Mouse (Mus musculus): ENCODE measurements around the gene Gstt4.

The Gstt4 gene

DNA sequence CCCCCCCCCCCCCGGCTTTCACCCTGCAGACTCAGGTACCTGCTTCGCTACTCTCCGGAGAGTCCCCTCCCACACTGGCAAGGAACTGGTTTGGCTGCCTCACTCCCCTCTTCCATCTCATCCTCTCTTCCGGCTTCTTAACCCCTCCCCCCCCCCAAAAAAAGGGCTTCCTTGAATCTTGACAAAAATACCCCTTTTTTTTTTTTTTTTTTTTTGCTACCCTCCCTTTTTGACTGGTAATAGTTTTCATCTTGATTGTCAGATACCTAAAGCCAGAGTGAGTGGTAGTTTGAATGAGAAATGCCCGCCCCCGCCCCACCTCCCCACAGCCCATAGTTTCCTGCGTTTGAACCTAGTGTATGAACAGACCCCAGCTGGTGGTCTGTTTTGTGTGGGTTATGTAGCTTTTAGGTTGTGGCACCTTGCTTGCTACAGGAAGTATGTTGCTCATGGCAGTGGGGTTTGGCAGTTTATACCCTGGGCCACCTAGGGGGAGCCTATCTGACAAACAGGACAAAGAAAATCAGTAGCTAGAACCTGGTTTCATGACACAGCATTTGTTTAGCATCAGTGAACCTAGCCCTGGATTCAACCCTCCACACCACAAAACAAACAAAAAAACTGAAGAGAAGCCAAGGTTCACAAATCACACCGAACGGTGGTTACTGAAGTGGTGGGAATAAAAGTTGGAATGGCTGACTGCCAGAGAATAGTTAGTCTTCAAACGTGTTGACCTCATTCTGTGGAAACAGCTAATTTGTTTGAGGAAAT, 13.6 kb upstream of the Gstt4 start:
- in situ Hi-C loops (cut with MboI), result no loop called here

- in situ Hi-C loops (cut with MboI), result no loop called here
These were observed 13.0 kb upstream of the Gstt4 start for GRCm38 (mm10) chr10:75835307-75835706.

- in situ Hi-C loops (cut with MboI), result no loop called here
These were observed 12.4 kb upstream of the Gstt4 start for GRCm38 (mm10) chr10:75834721-75835120.

DNA sequence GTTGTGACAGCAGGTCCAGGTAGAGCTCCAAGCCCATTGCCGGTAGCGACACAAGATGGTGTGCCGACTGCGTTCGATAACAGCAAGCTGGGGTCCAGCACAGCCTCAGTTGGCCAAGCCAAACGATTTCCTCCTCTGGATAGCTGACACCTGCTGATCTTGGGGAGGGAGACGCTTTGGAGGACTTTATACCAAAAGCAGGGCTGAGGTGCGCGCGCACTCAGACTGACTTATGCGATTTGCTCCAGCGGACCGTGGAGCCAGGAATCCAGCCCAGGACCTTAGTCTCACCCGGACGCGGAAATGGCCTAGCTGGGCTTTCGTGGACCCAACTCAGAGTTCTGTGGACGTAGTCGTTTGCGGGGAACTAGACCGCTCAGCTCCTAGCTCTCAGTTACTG, 11.9 kb upstream of the Gstt4 start:
- in situ Hi-C loops (cut with MboI), result no loop called here

DNA sequence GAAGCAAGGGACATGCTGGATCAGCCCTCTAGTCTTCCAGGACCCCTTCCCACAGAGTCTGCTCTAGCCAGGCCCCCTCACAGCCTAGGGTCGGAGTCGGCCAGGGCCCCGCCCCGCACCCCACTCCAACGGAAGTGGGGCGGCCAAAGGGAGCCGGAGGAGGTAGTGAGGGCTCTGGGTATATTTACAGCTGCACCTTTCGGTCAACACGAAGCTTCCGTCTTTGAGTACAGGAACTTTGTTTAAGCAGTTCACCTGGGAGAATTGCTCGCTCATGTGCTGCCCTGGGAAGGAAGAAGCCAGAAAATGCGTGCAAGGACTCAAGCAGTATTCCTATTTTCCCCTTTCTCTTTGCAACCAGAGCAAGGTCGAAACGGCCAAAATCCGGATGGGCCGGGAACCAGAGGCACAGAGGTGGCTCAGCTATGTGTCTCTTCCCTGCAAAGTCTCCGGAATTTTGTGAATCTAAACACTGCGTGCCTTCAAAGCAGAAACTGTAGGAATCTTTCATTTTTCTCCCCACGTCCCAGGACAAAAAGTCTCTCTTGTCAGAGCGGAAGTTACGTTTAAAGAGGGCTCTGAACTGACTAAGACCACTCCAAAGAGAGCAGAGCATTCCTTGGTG, 11.2 kb upstream of the Gstt4 start:
- in situ Hi-C loops (cut with MboI), result no loop called here

- in situ Hi-C loops (cut with MboI), result no loop called here
These were observed 10.0 kb upstream of the Gstt4 start for GRCm38 (mm10) chr10:75832272-75832895.

DNA sequence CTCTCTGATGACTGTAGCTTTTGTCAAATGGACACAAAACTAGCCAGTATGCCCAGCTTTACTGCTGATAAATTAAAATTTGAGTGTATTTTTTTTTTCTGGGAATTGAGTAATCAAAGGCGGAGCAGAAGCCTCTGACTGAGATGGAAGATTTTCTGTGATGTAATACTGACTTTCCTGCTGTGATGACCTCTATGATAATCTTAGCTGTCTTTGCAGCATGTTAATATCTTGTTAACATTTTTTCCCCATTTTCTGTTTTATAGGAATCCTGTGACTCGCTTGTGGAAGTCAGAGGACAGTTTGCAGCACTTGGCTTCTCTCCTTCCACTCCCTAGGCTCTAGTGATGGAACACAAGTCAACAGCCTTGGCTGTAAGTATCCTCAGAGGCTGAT, 7.9 kb upstream of the Gstt4 start:
- in situ Hi-C loops (cut with MboI), result no loop called here

- in situ Hi-C loops (cut with MboI), result no loop called here
These were observed 7.4 kb upstream of the Gstt4 start for GRCm38 (mm10) chr10:75829529-75830274.

- in situ Hi-C loops (cut with MboI), result no loop called here
These were observed 6.2 kb upstream of the Gstt4 start for GRCm38 (mm10) chr10:75828500-75828931.

GRCm38 (mm10) chr10:75827668-75828360, 5.5 kb upstream of the Gstt4 start:
- in situ Hi-C loops (cut with MboI), result no loop called here

GRCm38 (mm10) chr10:75824530-75824929, 2.2 kb upstream of the Gstt4 start:
- in situ Hi-C loops (cut with MboI), result no loop called here

- in situ Hi-C loops (cut with MboI), result no loop called here
These were observed 1.4 kb upstream of the Gstt4 start for GRCm38 (mm10) chr10:75823782-75824181.

GRCm38 (mm10) chr10:75819882-75820281, 2.5 kb downstream of the Gstt4 start:
- in situ Hi-C loops (cut with MboI), result no loop called here

DNA sequence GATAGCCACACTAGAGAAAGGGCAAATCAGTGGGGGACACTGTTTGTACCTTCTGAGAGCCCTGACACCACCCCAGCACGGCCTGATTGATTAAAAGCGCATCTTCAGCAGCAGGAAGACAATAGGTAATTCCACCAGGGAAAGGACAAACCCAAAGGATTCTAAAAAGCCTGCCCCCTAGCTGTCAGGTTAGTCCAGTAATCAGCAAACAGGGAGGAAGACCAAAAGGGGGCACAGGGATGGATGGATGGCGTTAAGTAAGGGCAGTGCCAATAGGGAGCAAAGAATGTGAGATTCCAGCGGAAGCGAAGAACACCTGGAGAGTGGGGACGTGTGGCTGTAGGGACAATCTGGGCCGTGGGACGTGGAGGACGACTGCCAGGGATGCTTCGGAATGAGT, 3.7 kb downstream of the Gstt4 start:
- in situ Hi-C loops (cut with MboI), result no loop called here

DNA sequence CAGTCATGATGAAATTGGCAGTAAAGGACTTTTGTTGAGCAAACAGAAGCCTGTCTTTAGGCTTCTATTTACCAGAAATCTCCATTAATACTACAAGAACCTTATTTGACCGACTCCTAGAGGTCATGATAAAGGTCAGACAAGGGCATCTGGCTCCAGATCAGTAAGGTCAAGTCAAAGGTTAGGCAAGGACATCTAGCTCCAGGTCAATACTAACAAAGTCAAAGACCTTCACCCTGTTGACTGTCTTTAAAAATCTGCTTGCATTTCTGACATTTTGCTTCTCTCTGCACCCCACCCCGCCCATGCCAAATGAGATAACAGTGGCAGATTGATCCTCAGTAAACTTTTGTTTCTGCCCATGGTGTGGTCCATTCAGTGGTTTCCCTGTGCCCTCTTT, 18.1 kb downstream of the Gstt4 start:
- in situ Hi-C loops (cut with MboI), result no loop called here

- in situ Hi-C loops (cut with MboI), result no loop called here
These were observed 24.1 kb downstream of the Gstt4 start, which contains the start of gene Gstt1 for GRCm38 (mm10) chr10:75798176-75798696. Gene Gstt1 (minus strand): TSS chr10:75798584.

DNA sequence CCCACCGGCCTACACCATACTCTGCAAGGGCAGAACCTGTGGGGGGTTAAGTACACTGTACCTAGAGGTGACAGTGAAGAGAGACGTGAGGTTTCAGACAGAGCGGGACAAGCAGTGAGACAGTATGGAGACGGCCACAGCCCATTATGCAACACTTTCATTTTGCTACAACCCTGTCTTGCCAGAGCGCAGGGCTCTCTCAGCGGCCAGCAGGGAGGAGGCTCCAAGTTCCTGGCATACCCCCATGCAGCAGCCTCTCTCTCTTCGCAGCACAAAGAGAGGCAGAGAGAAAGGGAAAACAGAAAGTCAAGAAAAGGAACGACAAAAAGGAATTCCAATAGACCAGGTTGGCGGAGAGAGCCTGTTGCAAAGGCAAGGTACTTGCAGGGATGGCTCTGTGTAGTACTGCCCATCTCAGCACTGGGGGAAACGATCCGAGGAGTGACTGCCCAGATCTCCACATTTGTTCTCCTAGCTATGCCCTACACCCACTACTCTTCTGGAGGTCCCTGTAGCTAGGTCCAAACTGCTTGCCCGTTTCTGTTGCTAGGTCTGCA, 24.6 kb downstream of the Gstt4 start:
- in situ Hi-C loops (cut with MboI), result no loop called here

GRCm38 (mm10) chr10:75796731-75797516, 25.4 kb downstream of the Gstt4 start:
- in situ Hi-C loops (cut with MboI), result no loop called here

DNA sequence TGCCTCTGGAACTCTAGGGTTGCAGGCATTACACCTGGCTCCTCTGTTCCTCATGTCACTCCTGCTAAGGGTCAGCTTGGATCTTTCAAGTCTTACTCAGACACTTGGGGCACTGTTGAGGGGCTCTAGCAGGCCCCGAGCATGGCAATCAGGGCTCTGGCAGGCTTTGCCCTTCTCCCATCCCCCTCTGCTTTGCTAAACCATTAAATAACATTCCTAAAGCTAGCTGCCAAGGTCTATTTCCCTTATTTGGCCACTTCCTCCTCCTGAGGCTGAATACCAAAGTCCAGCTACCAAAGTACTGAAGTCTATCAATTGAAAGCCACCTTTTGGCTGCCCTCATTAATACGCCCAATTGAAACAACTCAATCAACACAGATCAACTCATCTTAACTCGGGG, 27.5 kb downstream of the Gstt4 start:
- in situ Hi-C loops (cut with MboI), result no loop called here

DNA sequence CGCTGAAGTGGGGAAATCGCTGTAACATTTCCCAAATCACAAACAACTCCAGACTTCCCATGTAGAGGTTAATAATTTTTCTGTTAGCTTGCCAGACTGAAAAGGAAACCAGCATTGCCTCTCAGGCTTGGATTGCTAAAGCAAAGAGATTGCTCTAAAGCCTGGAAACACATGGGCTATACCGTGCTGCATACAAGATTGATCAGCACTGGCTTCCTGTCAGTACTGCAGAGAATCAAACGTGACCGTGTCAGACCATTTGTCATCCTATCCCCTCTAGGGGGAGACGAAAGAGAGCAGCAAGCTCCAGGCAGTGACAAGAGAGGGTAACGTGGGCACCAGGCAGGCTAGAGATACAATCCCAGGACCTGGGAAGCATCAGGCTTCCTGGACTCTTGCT, 31.6 kb downstream of the Gstt4 start:
- in situ Hi-C loops (cut with MboI), result no loop called here
